Mouse (Mus musculus) right cerebral cortex, postnatal 25 days (tissue): ENCODE measurements at regions not wholly inside any gene's neighbourhood (a gene's known extent, or its start where the extent isn't known, plus 50 kb on each side); places are given as distances from the start of the nearest gene placed in this dataset.

Experiments used
- DNase-seq: peaks from one replicate; pipeline ENCODE4 v3.0.0; 2022

GRCm38 (mm10) chr3:127967170-127967569, 71.0 kb upstream of the Fam241a start:
- no peak for DNase-seq

DNA sequence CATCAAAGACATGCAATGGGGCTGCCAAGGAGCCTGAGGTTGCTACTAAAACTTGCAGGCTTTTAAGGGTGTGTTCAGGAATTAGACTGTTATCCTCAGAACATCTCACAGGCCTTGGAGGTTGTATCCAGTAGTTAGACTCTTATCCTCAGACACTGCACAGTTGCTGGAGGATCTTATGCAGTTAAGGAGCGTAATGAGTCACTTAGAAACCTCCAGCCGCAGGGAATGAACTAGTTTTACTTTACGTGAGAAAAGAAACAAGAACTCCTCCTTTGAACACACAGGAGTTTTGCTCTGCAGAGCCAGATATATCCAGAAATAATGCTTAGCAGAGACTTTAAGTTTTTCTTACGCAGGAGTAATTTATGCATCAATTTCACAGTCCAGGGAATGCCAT, 70.1 kb upstream of the Fam241a start:
- no peak for DNase-seq

DNA sequence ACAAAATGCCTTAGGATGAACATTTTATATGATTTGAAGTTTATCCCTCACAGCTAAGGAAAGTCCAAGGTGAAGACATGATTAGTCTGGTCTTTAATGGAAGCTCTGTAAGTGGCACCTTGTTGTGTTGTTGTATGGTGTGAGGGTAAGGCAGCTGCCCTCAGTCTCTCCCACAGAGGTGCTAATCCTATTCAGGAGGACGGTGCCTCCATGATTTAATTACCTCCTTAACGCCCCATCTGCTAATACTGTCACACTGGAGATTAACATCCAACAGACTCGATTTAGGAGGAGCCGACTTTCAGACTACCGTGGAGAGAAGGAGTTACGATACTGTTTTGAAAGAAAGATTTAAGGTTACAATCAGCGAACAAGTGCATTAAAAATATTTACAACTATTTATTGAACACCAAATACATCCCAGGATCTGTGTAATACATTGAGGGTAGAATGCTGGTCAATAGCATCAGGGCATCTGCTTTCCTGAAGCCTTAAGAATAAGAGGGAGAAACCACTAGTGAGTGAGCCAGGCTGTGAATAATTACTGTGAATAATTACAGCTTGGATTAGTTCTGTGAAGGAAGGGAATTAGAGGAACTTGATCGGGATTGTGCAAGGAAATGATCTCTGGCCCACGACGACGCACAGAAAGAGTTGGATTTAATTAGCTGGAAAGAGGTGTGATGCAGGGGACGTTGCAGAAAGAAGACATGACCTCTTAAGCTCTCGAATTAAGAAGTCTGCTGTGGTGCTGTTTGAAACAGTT, 63.0 kb upstream of the Fam241a start:
- no peak for DNase-seq

DNA sequence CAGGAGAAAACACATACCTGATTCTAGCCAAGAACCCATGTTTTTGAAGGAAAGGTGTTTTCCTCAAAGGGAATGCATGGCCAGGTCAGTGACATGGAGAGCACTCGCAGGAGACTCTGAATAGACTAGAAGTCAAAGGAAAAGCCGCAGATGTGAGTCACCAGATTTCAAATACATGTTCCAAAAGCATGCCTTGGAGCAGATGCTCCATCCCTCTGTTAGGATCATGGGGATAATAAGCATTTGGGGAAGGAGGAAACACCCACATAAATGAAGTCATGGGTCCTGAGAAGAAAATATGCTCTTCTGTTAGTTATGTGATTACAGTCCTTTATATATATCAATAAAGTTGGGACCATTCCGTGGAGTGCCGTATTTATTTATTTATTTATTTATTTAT, 58.7 kb upstream of the Fam241a start:
- DNase-seq, result no peak

DNA sequence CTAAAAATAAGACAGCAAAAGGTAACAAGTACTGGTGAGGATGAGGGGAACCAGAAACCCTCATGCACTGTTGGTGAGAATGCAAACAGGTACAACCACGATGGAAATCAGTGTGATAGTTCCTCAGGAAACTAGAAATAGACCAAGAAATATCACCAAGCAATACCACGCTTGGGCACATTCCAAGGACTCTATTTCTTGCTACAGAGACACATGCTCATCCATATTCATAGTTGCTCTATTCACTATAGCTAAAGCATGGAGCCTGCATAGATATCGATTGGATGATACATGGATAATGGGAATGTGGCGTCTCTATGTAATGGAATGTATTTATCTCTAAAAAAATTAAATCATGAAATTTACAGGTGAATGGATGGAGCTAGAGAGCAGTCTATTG, 57.5 kb upstream of the Fam241a start:
- no peak for DNase-seq

GRCm38 (mm10) chr3:127948898-127949620, 52.9 kb upstream of the Fam241a start:
- no peak for DNase-seq

- DNase-seq, result no peak
Measured at GRCm38 (mm10) chr3:127948326-127948725, 52.2 kb upstream of the Fam241a start.
